Mouse (Mus musculus) hindbrain, embryonic 16.5 days (tissue): ENCODE results near the gene Lztfl1. TPM values are rescaled to one million over a fixed set of nuclear protein-coding genes. Genes with fewer than 3 reads are reported as not detected.

Experiments used
- ATAC-seq: fragments of 200-750 bp; cut with Nextera tagmentation; 2 replicates; pipeline ENCODE4 v1.8.0; 2017; ENCODE audit warnings: moderate TSS enrichment, moderate library complexity
- H3K27ac ChIP-seq: fragments of 300-500 bp; sonication (generic); 2 replicates; pipeline ENCODE4 v1.5.1; 2014; ENCODE audit warnings: low read depth, mild to moderate bottlenecking, control low read depth, low read length, moderate library complexity
- H3K27me3 ChIP-seq: fragments of 300-500 bp; sonication (generic); replicated peaks from 2 replicates; pipeline ENCODE4 v1.6.1; 2014; ENCODE audit warnings: low read length; ENCODE audit not compliant: control insufficient read depth, insufficient read depth
- H3K36me3 ChIP-seq: fragments of 300-500 bp; sonication (generic); 2 replicates; pipeline ENCODE4 v1.6.1; 2014; ENCODE audit warnings: mild to moderate bottlenecking, low read length, moderate library complexity, mixed read lengths; ENCODE audit not compliant: control insufficient read depth, insufficient read depth
- H3K4me1 ChIP-seq: fragments of 300-500 bp; sonication (generic); 2 replicates; pipeline ENCODE4 v1.6.1; 2014; ENCODE audit warnings: low read depth, low read length; ENCODE audit not compliant: control insufficient read depth, insufficient read depth
- H3K4me2 ChIP-seq: fragments of 300-500 bp; sonication (generic); 2 replicates; pipeline ENCODE4 v1.6.1; 2014; ENCODE audit warnings: mild to moderate bottlenecking, low read length, control low read depth, moderate library complexity
- H3K4me3 ChIP-seq: fragments of 300-500 bp; sonication (generic); 2 replicates; pipeline ENCODE4 v1.5.1; 2014; ENCODE audit warnings: mild to moderate bottlenecking, low read length, control low read depth, moderate library complexity
- H3K9ac ChIP-seq: fragments of 300-500 bp; sonication (generic); 2 replicates; pipeline ENCODE4 v1.6.1; 2014; ENCODE audit warnings: low read depth, mild to moderate bottlenecking, control low read depth, low read length, moderate library complexity
- H3K9me3 ChIP-seq: fragments of 300-500 bp; sonication (generic); 2 replicates; pipeline ENCODE4 v1.6.1; 2014; ENCODE audit warnings: mild to moderate bottlenecking, low read length, moderate library complexity; ENCODE audit not compliant: control insufficient read depth
- WGBS: fragments of 180-500 bp; shearing (Covaris S2); extraction: QIAGEN DNeasy Blood & Tissue Kit; methylation state at CpG from one replicate; pipeline ENCODE4 v1.1.7; 2014; 5-methylcytosine and 5-hydroxymethylcytosine counted together
- polyA plus RNA-seq: library from polyadenylated mRNA; unstranded; fragments of >200 nt; fragmentation: Nextera tagmentation; extraction: Ambion mirVana; gene quantifications from 2 replicates; pipeline ENCODE4 v1.2.1, GENCODE M21; 2015

Gene Lztfl1
- polyA plus RNA-seq, 1 experiment from 2014 or later: 45.2 TPM

- Histone ChIP-seq H3K4me3 (no peak overlapping the region), H3K4me2 (no peak overlapping the region), H3K36me3 (no peaks in the 10 kb centered on the region), H3K4me1 (no peaks in the 10 kb centered on the region), H3K9me3 (no peaks in the 10 kb centered on the region), H3K27ac (no peak overlapping the region), H3K9ac (no peak overlapping the region), H3K27me3 (no peaks in the 10 kb centered on the region)
- ATAC-seq: no peak
These were observed 58.5 kb downstream of the Lztfl1 start for GRCm38 (mm10) chr9:123658981-123659380.

DNA sequence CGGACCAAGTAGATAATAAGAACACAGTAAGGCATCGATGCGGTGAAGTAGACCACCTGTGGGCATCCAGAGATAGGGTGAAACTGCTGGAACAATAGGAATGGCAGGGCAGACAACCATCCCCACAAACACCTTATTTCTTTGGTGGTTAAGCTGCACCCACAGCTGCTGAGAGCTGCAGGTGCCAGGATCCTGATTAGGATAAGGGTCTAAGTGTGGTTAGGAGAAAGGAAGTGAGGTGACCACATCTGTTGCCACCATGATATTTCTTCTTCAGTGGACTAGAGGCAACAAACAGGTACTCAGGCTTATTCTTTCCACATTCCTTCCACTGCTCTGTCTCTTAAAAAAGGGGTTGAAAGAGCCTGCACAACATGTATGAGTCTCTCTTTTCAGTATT, 60.0 kb downstream of the Lztfl1 start:
- no peak overlapping the region for H3K9ac ChIP-seq
- H3K4me1 ChIP-seq: no peaks in the 10 kb centered on the region
- WGBS: 82% methylated on average over 3 of the region's 3 CpGs
- no peak overlapping the region for H3K27ac ChIP-seq
- no peak overlapping the region for H3K4me2 ChIP-seq
- no peaks in the 10 kb centered on the region for H3K27me3 ChIP-seq
- no peak overlapping the region for H3K4me3 ChIP-seq
- no peaks in the 10 kb centered on the region for H3K9me3 ChIP-seq
- no peaks in the 10 kb centered on the region for H3K36me3 ChIP-seq
- ATAC-seq: no peak

DNA sequence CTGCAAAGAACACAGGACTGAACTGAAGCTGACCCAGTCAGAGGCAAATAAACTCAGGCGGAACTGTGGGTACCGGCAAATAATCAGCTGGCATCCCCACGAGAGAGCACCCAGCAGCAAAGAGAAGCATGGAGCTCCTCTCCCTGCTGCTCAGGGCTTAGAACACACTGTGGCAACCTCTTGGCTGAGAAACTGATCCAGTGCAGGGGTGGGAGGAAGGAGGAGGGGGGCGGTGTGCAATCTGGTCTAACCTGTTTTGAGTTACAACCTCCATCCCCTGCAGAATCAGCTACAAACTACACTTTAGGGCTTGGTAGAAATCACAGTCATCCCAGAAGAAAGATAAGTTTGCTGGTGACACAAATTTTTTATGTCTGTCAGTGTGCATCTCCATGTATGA, 66.1 kb downstream of the Lztfl1 start:
- H3K4me3 ChIP-seq: no peak overlapping the region
- no peaks in the 10 kb centered on the region for H3K36me3 ChIP-seq
- ATAC-seq: no peak
- no peak overlapping the region for H3K27ac ChIP-seq
- H3K9me3 ChIP-seq: no peaks in the 10 kb centered on the region
- no peak overlapping the region for H3K9ac ChIP-seq
- no peaks in the 10 kb centered on the region for H3K4me1 ChIP-seq
- no peaks in the 10 kb centered on the region for H3K27me3 ChIP-seq
- 53% methylated on average over 4 of the region's 4 CpGs for WGBS
- H3K4me2 ChIP-seq: no peak overlapping the region

DNA sequence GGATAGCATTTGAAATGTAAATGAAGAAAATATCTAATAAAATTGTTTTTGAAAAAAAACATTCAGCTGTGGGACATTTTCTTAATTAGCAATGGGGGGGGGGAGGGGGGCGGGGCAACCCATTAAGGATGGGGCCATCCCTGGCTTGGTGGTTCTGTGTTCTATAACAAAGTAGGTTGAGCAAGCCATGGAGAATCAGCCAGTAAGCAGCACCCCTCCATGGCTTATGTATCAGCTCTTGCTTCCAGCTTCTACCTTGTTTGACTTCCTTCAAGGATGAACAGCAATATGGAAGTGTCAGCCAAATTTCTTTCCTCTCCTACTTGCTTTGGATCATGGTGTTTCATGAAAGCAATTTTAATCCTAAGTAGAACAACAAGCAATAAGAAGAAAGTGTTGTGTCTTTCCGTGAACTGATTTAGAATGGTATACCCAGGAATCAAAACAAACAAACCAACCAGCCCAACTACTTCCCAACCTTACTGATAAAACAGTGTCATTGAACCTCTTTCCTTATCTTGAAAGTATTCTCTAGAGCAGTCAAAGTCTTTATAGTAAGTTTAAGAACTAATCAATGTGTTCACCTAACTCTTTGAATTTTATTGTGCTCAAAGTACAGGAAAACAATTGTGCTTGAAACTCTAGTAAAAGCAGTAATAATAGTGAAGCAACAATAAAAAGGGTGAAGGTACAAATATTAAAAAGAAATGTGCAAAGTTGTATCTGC, 67.5 kb downstream of the Lztfl1 start:
- Histone ChIP-seq H3K36me3 (no peaks in the 10 kb centered on the region), H3K27me3 (no peaks in the 10 kb centered on the region), H3K9ac (no peak overlapping the region), H3K27ac (no peak overlapping the region), H3K4me3 (no peak overlapping the region), H3K4me2 (no peak overlapping the region), H3K4me1 (no peaks in the 10 kb centered on the region), H3K9me3 (no peaks in the 10 kb centered on the region)
- WGBS: 98% methylated on average over 2 of the region's 2 CpGs
- no peak for ATAC-seq

Other genes with a start within 250 kb of the Lztfl1 start
- gene Limd1, start 239.0 kb downstream of the Lztfl1 start, polyA plus RNA-seq: 12.2 and 15.5 TPM in 2 replicates
- gene Sacm1l, start 187.9 kb downstream of the Lztfl1 start, polyA plus RNA-seq: 57.8 and 58.5 TPM in 2 replicates
- gene Slc6a20b, start 85.1 kb downstream of the Lztfl1 start, polyA plus RNA-seq: 0.35 and 0.39 TPM in 2 replicates
- gene Ccr9, start 39.3 kb downstream of the Lztfl1 start, polyA plus RNA-seq: 0.44 and 0.46 TPM in 2 replicates
- 16.4 and 18.7 TPM in 2 replicates for gene Slc6a20a, start 38.8 kb downstream of the Lztfl1 start, polyA plus RNA-seq
- gene Cxcr6, start 88.8 kb upstream of the Lztfl1 start, polyA plus RNA-seq: 0.07 and 0.18 TPM in 2 replicates
- gene Fyco1, start 134.2 kb upstream of the Lztfl1 start, polyA plus RNA-seq: 14.7 and 17.0 TPM in 2 replicates
- gene Xcr1, start 144.3 kb upstream of the Lztfl1 start, polyA plus RNA-seq: 0.04 and 0.07 TPM in 2 replicates